Mouse (Mus musculus) liver, postnatal 0 days (tissue): ENCODE measurements around the gene Mvb12b. TPM values are rescaled to one million over a fixed set of nuclear protein-coding genes. Genes with fewer than 3 reads are reported as not detected.

Source experiments
- ATAC-seq: fragments of 200-750 bp; cut with Nextera tagmentation; 2 replicates; pipeline ENCODE4 v1.8.0; 2017; ENCODE audit warnings: mild to moderate bottlenecking, moderate library complexity
- DNase-seq: peaks from one replicate; pipeline ENCODE4 v3.0.0-alpha.2; 2016
- H3K27ac ChIP-seq: fragments of 300-500 bp; sonication (generic); 2 replicates; pipeline ENCODE4 v1.5.1; 2014; ENCODE audit warnings: antibody characterized with exemption, moderate library complexity, mild to moderate bottlenecking, low read depth
- H3K27me3 ChIP-seq: fragments of 300-500 bp; sonication (generic); 2 replicates; pipeline ENCODE4 v1.6.1; 2014; ENCODE audit warnings: low read length, control low read depth, mixed read lengths; ENCODE audit not compliant: insufficient read depth
- H3K36me3 ChIP-seq: fragments of 300-500 bp; sonication (generic); replicated peaks from 2 replicates; pipeline ENCODE4 v1.6.1; 2014; ENCODE audit warnings: mild to moderate bottlenecking, control low read depth, low read length, moderate library complexity, mixed read lengths; ENCODE audit not compliant: insufficient read depth
- H3K4me1 ChIP-seq: fragments of 300-500 bp; sonication (generic); 2 replicates; pipeline ENCODE4 v1.6.1; 2014; ENCODE audit warnings: antibody characterized with exemption, mild to moderate bottlenecking, control low read depth; ENCODE audit not compliant: insufficient read depth
- H3K4me2 ChIP-seq: fragments of 300-500 bp; sonication (generic); 2 replicates; pipeline ENCODE4 v1.6.1; 2014; ENCODE audit warnings: low read depth, mild to moderate bottlenecking, low read length, moderate library complexity, mixed read lengths
- H3K4me3 ChIP-seq: fragments of 300-500 bp; sonication (generic); 2 replicates; pipeline ENCODE4 v1.5.1; 2014; ENCODE audit warnings: low read depth, low read length
- H3K9ac ChIP-seq: fragments of 300-500 bp; sonication (generic); replicated peaks from 2 replicates; pipeline ENCODE4 v1.6.1; 2014; ENCODE audit warnings: mild to moderate bottlenecking, moderate library complexity
- H3K9me3 ChIP-seq: fragments of 300-500 bp; sonication (generic); 2 replicates; pipeline ENCODE4 v1.6.1; 2016; ENCODE audit warnings: mild to moderate bottlenecking, control low read depth, low read length, mixed read lengths
- CTCF ChIP-seq: sonication (generic); IDR thresholded peaks from 2 replicates; pipeline ENCODE4 v1.5.1; 2016; ENCODE audit warnings: antibody characterized with exemption, low read depth
- EP300 ChIP-seq: IDR thresholded peaks from 2 replicates; pipeline ENCODE4 v1.6.1; 2016; ENCODE audit warnings: antibody characterized with exemption, low read depth, mild to moderate bottlenecking
- whole genome bisulfite sequencing: fragments of 180-500 bp; shearing (Covaris S2); extraction: QIAGEN DNeasy Blood & Tissue Kit; methylation state at CpG from one replicate; pipeline ENCODE4 v1.1.7; 2014; ENCODE audit not compliant: insufficient replicate concordance; 5-methylcytosine and 5-hydroxymethylcytosine counted together
- polyA plus RNA-seq: library from polyadenylated mRNA; unstranded; fragments of >200 nt; fragmentation: Nextera tagmentation; extraction: Ambion mirVana; gene quantifications from 2 replicates; pipeline ENCODE4 v1.2.1, GENCODE M21; 2015

Mvb12b gene
- polyA plus RNA-seq, 1 experiment from 2014 or later, result 8.1 TPM

DNA sequence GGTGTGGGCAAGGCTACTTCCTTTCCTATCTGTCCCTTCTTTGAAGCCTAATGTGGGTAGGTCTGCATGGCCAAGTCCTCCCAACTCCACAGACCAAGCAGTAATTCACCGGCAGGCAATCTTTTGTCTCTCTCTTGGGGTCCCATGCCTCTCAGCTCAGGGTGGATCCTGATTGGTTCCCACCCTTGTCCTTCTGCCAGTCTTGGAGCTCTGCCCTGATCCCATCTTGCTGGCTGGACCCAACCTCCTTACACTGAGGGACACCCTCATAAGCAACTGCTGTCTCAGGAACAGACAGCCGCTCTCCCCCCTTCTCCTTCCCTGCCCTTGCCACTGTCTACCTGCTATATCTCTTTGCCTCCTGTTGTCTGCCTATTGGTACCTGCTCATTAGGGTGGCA lies 34.7 kb upstream of the Mvb12b start:
- no peak overlapping the region for H3K4me2 ChIP-seq
- H3K36me3 ChIP-seq, result no peaks in the 10 kb centered on the region
- no peak for TF ChIP-seq EP300
- TF ChIP-seq CTCF, result no peak
- H3K9ac ChIP-seq, result no peak overlapping the region
- H3K9me3 ChIP-seq, result no peaks in the 10 kb centered on the region
- H3K27ac ChIP-seq, result no peak overlapping the region
- DNase-seq (no peak), ATAC-seq (no peak)
- no peaks in the 10 kb centered on the region for H3K4me1 ChIP-seq
- H3K4me3 ChIP-seq, result no peak overlapping the region
- WGBS, result 83% methylated on average over 2 of the region's 2 CpGs
- 0 out of 2 replicates have a peak, but pooled peaks cover 3% of the 10 kb centered on the region for H3K27me3 ChIP-seq

DNA sequence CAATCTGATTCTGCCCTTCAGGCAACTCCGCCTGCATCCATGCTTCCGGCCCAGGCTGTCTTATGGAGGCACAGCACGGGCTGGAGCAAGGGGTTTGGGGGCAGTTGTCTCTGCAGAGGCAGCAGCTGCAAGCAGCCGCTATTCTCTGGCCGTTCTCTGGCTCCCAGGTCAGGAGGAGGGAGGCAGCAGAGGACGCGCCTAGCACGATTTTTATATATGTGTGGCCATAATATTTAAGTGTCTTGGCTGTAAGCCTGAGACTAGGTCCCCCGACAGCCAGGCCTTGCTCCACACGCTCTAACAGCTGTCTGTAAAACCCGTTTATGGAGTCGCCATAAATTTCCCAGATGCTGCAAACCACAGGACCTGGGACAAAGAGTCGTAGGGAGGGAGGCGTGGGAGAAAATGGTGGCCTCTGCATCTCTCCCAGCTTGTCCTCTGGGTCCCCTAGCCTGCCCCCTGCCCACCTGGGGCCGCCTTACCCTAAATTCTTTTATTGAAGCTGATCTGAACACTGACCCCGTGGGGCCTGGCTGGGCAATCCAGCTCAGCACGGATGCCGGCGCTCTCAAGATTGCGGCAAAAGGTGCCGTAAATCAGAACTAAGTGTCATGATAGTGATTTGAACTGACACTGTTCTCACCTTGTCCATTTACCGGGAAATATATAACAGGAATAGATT lies 32.3 kb upstream of the Mvb12b start:
- Histone ChIP-seq H3K27me3 (no peaks in the 10 kb centered on the region), H3K4me3 (no peak overlapping the region), H3K9ac (no peak overlapping the region), H3K9me3 (no peaks in the 10 kb centered on the region), H3K27ac (no peak overlapping the region), H3K4me1 (no peaks in the 10 kb centered on the region), H3K4me2 (no peak overlapping the region), H3K36me3 (no peaks in the 10 kb centered on the region)
- ATAC-seq, result no peak
- 37% methylated on average over 22 of the region's 22 CpGs for WGBS
- TF ChIP-seq CTCF (no peak), EP300 (no peak)
- no peak for DNase-seq

DNA sequence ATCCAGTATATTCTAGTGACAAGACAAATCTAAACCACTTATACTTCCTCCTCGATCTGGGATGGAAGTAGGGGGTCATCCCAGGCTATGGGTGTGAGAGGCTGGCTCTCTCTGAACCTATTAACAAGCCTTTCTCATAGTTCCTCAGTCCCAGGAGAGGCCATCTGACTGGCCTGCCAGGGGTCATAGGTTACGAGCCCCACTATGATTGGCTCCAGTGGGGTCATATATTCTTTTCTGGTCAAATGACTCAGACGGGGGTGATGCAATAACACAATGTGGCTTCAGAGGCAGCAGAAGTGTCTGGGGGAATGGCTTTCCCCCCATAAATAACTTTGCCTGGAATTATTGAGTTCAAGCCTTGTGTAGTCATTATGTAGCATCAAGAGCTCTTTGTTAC lies 31.1 kb upstream of the Mvb12b start:
- TF ChIP-seq CTCF, result no peak
- no peak for TF ChIP-seq EP300
- Histone ChIP-seq H3K36me3 (no peaks in the 10 kb centered on the region), H3K4me1 (no peaks in the 10 kb centered on the region), H3K9me3 (no peaks in the 10 kb centered on the region), H3K4me2 (no peak overlapping the region), H3K4me3 (no peak overlapping the region), H3K27ac (no peak overlapping the region), H3K27me3 (no peaks in the 10 kb centered on the region), H3K9ac (no peak overlapping the region)
- WGBS, result 65% methylated on average over 3 of the region's 3 CpGs
- peak; percentile 63; the same call in 1 of the 2 replicates for ATAC-seq
- DNase-seq, result no peak

DNA sequence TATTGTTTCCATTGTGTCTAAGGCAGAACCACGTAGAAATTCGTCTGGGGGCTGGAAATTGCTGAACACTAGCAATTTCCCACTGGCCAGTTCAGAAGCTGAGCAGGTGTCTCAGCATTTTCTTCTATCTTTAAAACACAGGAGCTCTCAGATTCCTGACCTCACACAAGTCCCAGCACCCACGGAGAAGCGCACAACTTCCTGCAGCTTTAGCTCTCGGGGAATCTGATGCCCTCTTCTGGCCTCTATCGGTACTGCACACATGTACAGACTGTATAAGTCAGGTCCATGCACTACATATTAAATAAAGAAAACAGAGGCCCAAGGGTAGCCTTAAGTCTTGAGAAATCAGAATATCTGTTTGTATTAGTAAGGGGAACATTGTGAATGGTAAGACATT lies 30.6 kb upstream of the Mvb12b start:
- H3K4me1 ChIP-seq, result no peaks in the 10 kb centered on the region
- ATAC-seq, result peak; percentile 29; the same call in 1 of the 2 replicates
- H3K4me2 ChIP-seq, result no peak overlapping the region
- no peak overlapping the region for H3K27ac ChIP-seq
- 60% methylated on average over 6 of the region's 6 CpGs for WGBS
- no peaks in the 10 kb centered on the region for H3K9me3 ChIP-seq
- peak; percentile 74 for DNase-seq
- H3K9ac ChIP-seq, result no peak overlapping the region
- no peaks in the 10 kb centered on the region for H3K27me3 ChIP-seq
- no peaks in the 10 kb centered on the region for H3K36me3 ChIP-seq
- no peak for TF ChIP-seq EP300
- peak; percentile 83 for TF ChIP-seq CTCF
- H3K4me3 ChIP-seq, result no peak overlapping the region

DNA sequence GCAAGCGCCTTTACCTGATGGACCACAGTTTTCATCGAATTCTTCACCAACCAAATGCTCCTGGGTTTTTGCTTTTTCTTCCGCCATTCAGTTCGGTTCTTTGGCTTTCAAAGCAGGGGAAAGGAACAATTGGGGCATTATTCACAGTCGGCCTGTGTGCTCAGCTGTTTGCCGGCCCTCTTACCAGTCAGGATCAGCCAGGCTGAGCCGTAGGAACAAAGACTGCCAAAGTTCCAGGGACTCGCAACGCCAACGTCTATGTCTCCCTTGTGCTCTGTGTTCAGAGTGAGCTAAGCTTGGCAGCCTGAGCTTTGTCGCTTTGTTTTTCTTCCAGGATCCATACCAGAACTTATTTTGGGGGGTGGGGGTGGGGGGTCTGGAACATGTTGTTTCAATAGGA lies 28.9 kb upstream of the Mvb12b start:
- Histone ChIP-seq H3K4me1 (no peaks in the 10 kb centered on the region), H3K27ac (no peak overlapping the region), H3K9ac (no peak overlapping the region), H3K9me3 (no peaks in the 10 kb centered on the region), H3K4me3 (no peak overlapping the region), H3K4me2 (no peak overlapping the region), H3K27me3 (no peaks in the 10 kb centered on the region), H3K36me3 (no peaks in the 10 kb centered on the region)
- ATAC-seq (no peak), DNase-seq (no peak)
- TF ChIP-seq CTCF, result no peak
- TF ChIP-seq EP300, result no peak
- WGBS, result 80% methylated on average over 11 of the region's 11 CpGs

DNA sequence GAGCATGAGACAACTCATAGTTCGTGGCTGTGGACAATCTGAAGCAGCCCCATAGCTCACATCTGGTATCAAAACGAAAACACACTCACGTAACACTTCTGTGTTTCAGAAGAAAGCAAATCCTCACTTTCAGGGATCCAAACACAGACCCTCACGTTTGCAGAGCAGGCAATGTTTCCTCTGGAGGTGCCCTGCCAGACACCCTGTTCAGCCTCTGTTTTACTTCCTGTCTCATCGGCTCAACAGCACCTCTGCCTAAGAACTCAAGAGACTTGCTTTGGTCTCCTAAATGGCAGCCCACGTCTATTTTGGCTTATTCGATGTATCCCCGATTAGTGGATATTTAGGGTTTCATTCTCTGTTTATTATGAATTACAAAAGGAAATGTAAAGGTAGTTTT lies 27.3 kb upstream of the Mvb12b start:
- Histone ChIP-seq H3K4me2 (no peak overlapping the region), H3K27ac (no peak overlapping the region), H3K4me1 (no peaks in the 10 kb centered on the region), H3K36me3 (no peaks in the 10 kb centered on the region), H3K27me3 (no peaks in the 10 kb centered on the region), H3K9me3 (no peaks in the 10 kb centered on the region), H3K4me3 (no peak overlapping the region), H3K9ac (no peak overlapping the region)
- DNase-seq, result no peak
- WGBS, result 53% methylated on average over 8 of the region's 8 CpGs
- ATAC-seq, result no peak
- TF ChIP-seq EP300 (no peak), CTCF (no peak)
